Mouse (Mus musculus) regulatory T cell (primary cell): ENCODE data around the gene Kiss1.

Experiments used
- in situ Hi-C: fragments of 300-600 bp; cut with MboI, MseI; formaldehyde crosslinking; loops from one replicate; pipeline ENCODE4 v1.15.1; 2025; ENCODE audit warnings: high pct_unique_total_duplicates

The Kiss1 gene

GRCm38 (mm10) chr1:133321267-133321925 is at the start of gene Kiss1:
Kiss1 (plus strand) TSS chr1:133321875.
- in situ Hi-C loops, result no loop called here

GRCm38 (mm10) chr1:133274163-133274562 is 47.5 kb upstream of the Kiss1 start:
- in situ Hi-C loops, result no loop called here

- in situ Hi-C loops, result no loop called here
Observed at GRCm38 (mm10) chr1:133276983-133277382, 44.7 kb upstream of the Kiss1 start.

DNA sequence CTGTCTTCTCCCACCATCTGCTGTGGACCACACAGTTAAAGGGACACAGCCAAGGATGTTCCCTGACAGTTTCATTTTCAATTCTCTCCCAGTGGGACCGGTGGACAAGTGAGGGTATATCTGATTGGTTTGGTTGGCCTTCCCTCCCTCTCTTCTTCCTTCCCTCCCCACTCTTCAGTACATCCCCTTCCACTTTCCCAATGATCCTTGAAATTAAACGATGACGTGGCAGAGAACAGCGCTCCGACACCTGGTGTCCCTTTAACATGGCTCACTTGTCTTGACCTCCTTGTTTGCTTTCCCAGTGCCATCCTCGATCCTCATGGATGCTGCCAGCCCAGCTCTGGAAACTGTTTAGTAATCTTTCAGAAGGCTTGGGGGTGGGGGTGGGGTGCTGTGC is 43.1 kb upstream of the Kiss1 start:
- in situ Hi-C loops, result no loop called here

GRCm38 (mm10) chr1:133278946-133279631 is 42.6 kb upstream of the Kiss1 start:
- in situ Hi-C loops, result no loop called here

- in situ Hi-C loops, result no loop called here
Observed at GRCm38 (mm10) chr1:133279632-133280093, 42.0 kb upstream of the Kiss1 start.

- in situ Hi-C loops, result no loop called here
Observed at GRCm38 (mm10) chr1:133280537-133280936, 41.1 kb upstream of the Kiss1 start.

DNA sequence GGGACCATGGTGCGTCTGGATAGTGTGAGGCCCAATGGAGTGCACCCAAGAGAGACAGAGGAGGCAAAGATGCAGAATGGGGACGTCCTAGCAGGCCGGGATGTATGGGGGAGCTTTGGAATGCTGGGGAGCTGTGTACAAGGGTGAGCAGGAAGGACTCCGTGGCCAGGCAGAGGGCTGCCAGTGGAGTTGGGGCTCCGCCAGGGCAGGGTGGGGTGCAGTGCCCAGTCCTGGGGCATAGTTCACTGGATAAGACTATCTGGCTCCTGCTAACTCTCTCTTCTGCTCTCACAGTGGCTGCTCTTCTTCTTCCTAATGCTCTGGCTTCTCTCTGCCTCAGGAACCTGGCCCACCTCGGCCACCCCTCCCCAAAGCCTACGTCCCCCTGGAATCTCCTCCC is 35.8 kb upstream of the Kiss1 start:
- in situ Hi-C loops, result no loop called here

DNA sequence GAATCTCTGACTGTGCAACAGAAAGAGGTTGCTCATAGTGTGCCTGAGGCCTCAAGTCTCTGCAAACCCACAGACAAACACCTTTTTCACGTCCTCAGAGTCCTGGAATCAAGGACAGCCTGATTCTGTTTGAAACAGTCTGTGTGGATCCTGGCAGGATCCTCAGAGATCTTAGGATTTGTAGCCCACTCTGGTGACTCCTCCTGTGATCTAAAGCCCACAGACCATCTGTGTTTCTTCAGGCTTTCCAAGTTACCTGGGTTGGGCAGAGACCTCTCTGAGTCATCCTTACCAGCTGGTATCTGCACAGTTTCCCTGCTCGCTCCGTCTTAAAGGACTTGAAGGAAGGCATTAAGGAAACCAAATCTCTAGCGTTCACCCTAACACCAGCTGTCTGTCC is 34.6 kb upstream of the Kiss1 start:
- in situ Hi-C loops, result no loop called here

GRCm38 (mm10) chr1:133287880-133288279 is 33.8 kb upstream of the Kiss1 start:
- in situ Hi-C loops, result no loop called here

- in situ Hi-C loops, result no loop called here
Observed at GRCm38 (mm10) chr1:133291888-133292287, 29.8 kb upstream of the Kiss1 start.

DNA sequence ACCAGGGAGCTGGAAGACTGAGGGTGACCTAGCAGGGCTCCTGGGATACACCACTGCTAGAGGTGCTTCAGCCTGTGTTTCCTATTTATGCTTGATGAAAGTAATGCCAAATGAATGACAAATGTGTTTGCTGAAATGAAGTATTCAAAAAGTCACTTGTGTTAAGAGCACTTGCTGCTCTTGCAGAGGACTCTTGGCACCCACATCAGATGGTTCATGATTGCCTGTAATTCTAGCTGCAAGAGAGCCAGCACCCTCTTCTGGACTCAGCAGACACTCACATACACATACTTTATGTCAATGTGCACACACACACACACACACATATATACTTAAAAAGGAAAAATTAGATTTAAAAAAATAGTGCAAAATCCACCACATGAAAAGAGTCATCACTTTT is 29.1 kb upstream of the Kiss1 start:
- in situ Hi-C loops, result no loop called here

DNA sequence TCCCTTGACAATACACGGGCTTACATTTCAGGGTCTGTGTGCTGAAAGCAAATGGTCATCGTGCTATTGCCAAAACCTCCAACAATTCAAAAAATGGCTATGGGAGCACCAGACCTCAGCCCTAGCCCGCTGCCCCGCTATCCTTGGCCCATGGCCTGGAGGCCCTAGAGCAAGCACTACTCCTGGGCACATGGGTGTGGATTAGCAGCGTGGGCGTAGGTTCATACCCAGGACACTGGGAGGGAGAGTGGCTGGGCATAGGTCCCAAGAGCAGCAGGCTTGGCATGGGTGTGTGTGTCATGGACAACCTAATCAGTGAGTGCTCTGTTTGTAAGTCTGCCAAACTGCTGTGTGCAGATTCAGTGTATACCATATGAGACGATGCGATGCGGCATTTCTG is 25.3 kb upstream of the Kiss1 start:
- in situ Hi-C loops, result no loop called here

DNA sequence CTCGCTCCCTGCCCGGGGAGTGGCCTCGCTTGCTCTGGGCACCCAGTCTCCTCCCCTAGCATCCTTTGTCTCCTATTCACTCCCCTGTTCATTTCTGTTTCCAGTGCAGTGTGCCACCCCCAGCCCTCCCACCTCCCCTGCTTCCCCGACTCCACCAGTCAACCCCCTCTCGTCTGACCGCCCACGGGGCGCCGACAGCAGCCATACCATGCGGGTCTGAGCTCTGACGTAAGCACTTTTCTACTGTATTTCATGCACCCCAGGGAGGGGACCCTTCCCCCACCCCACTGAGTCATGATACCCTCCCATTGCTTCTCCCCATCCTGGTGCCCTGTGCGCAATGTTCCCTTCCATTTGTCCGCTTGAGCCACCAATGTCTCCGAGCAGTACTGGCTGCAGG is 22.9 kb upstream of the Kiss1 start:
- in situ Hi-C loops, result no loop called here

- in situ Hi-C loops, result loop anchor here (5.0 kb wide), 1 partner anchor 70 kb away; no protein-coding TSS in a partner anchor
Observed at GRCm38 (mm10) chr1:133302540-133302939, 19.1 kb upstream of the Kiss1 start.

GRCm38 (mm10) chr1:133306842-133307241 is 14.8 kb upstream of the Kiss1 start:
- in situ Hi-C loops, result no loop called here

DNA sequence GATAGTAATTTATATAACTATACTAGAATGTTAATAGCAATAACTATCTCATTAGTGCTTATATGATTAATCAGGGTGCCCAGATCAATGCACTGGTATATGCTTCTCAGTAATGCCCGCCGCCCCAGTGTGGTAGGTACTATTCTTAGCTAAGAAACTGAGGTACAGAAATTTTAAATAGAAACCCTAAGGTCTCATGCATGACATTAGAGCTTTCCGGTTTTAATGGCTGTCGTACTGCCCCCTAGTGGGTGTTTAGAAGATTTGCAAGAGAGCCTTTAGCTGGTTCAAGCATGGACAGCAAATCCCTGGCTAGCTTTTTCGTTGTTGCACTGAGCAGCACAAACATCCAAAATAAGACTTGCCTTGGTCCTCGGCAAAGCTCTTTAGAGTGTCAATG is 14.4 kb upstream of the Kiss1 start:
- in situ Hi-C loops, result no loop called here

- in situ Hi-C loops, result no loop called here
Observed at GRCm38 (mm10) chr1:133309652-133310267, 11.9 kb upstream of the Kiss1 start, which contains the start of gene Golt1a. Golt1a (plus strand) TSS chr1:133309800.

DNA sequence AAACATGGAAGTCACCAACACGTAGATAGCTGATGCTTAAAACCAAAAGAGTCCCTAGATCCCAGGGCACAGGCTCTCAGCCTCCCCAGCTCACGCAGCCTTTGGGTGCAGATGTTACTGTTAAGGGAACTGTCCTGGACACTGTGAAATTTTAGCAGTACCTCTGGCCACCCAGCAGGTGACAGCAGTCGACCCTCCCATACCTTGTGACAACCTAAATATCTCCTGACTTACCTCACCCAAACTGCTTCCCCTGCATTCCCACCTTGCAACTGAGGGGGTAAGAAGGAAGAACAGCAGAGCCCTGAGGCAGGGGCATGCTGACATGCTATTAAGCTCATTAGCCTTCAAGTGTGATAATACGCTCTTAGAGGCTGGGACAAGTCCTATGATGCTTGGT is 10.4 kb upstream of the Kiss1 start:
- in situ Hi-C loops, result no loop called here

DNA sequence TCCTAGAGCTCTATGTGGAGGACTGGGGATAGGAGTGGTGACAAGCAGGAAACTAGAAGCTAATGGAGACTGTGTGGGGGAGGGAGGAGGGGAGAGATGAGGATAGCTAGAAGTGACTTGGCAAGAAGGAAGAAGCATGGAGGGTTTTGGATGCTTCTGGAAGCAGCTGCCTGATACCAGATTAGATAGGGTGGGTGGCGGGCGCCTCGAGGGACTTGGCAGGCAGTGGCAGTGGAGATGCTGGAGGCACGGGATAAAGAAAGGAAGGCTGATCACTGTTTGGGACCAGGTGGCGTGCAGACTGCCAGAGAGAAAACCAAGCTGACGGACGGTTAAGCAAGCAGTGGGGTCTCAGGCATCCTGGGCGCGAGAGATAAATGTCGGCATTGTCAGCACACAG is 9.7 kb upstream of the Kiss1 start:
- in situ Hi-C loops, result no loop called here

- in situ Hi-C loops, result no loop called here
Observed at GRCm38 (mm10) chr1:133314364-133314763, 7.3 kb upstream of the Kiss1 start.

DNA sequence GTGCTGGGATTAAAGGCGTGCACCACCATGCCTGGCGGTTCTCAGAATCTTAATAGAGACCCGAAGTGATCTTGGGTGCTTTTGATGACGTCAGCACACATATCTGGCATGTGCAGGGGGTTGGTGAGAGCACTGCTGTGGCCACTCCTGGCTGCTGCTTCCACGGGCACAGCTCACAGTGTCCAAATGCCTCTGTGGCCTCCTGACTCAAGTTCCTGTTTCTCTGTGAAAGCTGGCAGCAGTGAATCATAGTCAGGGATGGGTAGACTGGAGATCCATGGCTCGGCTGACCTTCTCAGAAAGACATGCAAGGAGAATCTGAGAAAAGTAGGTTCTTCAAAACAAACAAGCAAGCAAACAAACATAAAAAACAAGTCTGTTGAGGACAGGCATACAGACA is 5.9 kb upstream of the Kiss1 start:
- in situ Hi-C loops, result no loop called here

DNA sequence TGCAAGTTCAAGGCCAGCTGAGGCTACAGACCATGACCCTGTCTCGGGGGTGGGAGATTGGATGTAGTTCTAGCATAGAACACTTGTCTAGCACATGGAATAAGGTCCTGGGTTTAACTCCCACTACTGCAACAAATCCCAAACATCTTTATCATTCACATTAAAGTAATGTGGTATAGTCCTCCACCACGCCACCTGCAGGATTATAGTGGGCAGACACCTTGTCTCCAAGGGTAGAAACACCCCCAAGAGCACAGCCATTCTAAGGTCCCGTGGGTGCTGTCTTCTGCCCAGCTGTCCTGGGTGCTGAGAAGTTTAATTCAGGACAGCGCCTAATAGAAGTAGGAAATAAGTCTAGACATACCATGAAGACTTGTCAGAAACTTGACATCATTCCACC is 5.1 kb upstream of the Kiss1 start:
- in situ Hi-C loops, result no loop called here
